Mouse (Mus musculus) right cerebral cortex, postnatal 10 days (tissue): ENCODE data around the gene Mrpl52.

ENCODE experiments used
- DNase-seq, 2 experiments: peaks; one replicate each; pipeline ENCODE4 v3.0.0; 2021; ENCODE audit warnings: low spot score in 2 of 2

Gene Mrpl52

GRCm38 (mm10) chr14:54471467-54471866 lies 44.8 kb downstream of the Mrpl52 start:
- no peak for DNase-seq

DNA sequence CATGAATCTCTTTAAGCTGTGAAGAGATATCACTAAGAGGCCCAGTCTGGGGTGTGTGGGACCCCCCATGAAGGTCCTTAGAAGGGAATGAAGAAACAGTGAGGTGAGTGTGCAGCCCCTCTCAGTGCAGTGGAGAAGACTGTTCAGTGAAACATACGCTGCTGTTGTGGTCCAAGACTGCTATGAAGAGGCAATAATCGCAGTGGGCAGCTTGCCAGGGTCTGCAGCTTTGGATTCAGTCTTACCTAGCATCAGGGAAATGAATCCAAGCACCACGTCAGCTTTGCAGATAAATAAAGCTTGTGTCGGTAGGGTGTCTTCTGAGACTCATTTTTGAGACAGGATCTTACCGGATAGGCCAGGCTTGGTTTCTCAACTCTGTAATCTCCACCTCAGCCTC lies 46.0 kb downstream of the Mrpl52 start:
- DNase-seq: peak; percentile 62 to 67

GRCm38 (mm10) chr14:54474744-54475143 lies 48.0 kb downstream of the Mrpl52 start:
- DNase-seq: no peak

GRCm38 (mm10) chr14:54475941-54476844 lies 49.5 kb downstream of the Mrpl52 start, which contains the start of gene Rem2:
Gene Rem2, plus strand, starts transcription at chr14:54476100.
- DNase-seq: peak; percentile 83 to 91

- no peak for DNase-seq
These were observed 50.6 kb downstream of the Mrpl52 start for GRCm38 (mm10) chr14:54477172-54477909.
